Mouse (Mus musculus): ENCODE measurements around the gene Med22. TPM values are rescaled to one million over a fixed set of nuclear protein-coding genes. Genes with fewer than 3 reads are reported as not detected.

Gene Med22
- 10 to 100 TPM; 45.2 to 46.5 TPM for total RNA-seq (2021)
- long read RNA-seq, experiment 1, transcript Med22-201 (4 exons, 973 nt), result major isoform, 45 of 54 reads
- long read RNA-seq, experiment 1, partial matches to known transcripts, result 0 of 54 reads
- long read RNA-seq, experiment 1, other reads (novel, unspliced or antisense), result 5 of 54 reads
- long read RNA-seq, experiment 2, transcript Med22-201 (4 exons, 973 nt), result major isoform, 37 of 42 reads
- long read RNA-seq, experiment 2, partial matches to known transcripts, result 0 of 42 reads
- long read RNA-seq, experiment 2, other reads (novel, unspliced or antisense), result 3 of 42 reads

DNA sequence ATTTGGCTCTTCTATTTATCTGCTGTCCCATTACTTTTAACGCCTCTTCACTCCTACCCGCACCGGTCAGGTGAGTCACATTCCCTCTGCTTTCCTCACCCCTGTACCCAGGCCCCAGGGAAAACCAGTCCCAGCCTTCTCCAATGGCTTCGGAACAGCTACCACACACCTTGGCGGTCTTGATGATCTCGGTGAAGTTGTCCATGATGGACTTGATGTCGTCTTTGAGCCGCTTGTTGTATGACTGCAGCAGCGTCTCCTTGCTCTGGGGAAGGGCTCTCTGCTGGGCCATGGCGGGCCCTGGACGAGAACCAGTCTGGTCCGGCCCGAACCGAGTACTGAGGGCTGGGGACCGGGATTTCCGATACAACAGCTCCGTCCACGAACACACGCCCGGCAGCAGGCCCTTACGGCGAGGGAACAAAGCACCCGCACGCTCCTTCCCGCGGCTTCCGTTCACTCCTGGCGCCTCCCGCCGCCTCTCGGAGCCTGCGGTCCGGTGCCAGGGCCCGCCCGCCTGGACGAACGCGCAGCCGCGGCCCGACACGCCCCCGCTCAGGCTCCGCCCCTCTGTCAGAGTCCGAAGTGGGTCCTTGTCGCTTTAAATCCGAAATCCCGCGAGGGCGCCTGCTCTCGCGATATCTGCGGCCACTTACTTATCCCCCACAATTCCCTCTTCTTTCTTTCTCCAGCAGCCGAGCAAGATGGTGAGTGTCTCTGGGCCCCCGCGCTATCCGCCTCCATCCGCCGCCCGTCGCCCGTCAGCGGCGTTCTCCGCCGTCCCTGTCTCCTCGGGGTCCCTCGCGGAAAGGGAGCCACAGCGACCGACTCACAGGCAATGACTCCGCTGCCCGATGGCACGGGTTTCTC, at the start of gene Med22, which contains the start of gene Rpl7a:
Med22 (minus strand) TSS at position 554 of the 870 bp plus-strand sequence.
Rpl7a (plus strand) TSS at position 641 of the 870 bp plus-strand sequence.
- peak; percentile 100 for DNase-seq (ENCODE audit: low spot score in 2 of 2)
- intact Hi-C loops (cut with DNase I), result loop anchor here (10.0 kb wide), 1 partner anchor 114 kb away; the partner anchor contains the start of gene Slc2a6

DNA sequence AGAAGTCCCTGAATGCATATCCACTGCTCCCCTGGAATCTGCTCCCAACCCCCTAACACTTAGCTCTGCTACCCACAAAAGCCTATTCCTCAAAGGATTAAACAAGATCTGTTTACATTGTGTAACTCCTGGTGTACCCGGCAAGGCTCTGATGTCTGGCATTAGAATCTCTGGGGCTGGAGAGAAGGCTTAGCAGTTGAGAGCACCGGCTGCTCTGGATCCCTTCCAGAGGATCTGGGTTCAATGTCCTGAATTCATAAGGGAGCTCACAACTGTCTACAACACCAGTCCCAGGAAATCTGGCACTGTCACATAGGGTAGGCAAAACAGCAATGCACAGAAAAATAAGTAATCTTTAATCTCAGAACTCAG, 47.0 kb upstream of the Med22 start:
- DNase-seq (ENCODE audit: low spot score in 2 of 2), result no peak
- intact Hi-C loops (cut with DNase I), result no loop called here

DNA sequence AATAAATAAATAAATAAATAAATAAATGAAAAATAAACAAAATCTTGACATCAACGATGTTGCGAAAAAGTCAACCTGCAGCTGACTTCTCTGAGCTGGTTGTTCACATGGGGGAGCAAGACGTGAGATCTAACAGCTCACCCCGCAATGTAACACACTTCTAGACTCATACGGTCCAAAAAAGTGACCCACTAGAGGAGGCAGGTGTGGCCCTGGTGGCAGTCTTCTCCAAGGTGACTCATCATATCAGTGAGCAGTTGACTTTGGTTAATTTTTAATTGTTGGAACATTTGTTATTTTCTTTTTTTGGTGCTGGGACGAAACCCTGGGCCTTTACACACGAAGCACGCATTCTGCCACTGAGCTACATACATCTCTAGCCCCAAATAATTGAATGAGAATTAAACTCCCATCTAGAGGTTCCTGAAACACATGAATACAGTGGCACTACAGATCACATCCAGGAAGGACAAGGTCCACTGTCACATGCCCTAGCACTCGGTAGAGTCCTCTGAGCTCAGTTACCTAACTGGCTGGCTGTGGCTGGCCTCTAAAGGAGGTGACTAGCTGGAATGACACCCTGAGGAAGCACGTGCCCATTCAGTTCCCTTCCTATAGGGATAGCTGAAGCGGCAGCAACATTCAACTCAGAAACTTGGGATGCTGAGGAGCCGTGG, 46.5 kb upstream of the Med22 start:
- intact Hi-C loops (cut with DNase I), result no loop called here
- no peak for DNase-seq (ENCODE audit: low spot score in 2 of 2)

DNA sequence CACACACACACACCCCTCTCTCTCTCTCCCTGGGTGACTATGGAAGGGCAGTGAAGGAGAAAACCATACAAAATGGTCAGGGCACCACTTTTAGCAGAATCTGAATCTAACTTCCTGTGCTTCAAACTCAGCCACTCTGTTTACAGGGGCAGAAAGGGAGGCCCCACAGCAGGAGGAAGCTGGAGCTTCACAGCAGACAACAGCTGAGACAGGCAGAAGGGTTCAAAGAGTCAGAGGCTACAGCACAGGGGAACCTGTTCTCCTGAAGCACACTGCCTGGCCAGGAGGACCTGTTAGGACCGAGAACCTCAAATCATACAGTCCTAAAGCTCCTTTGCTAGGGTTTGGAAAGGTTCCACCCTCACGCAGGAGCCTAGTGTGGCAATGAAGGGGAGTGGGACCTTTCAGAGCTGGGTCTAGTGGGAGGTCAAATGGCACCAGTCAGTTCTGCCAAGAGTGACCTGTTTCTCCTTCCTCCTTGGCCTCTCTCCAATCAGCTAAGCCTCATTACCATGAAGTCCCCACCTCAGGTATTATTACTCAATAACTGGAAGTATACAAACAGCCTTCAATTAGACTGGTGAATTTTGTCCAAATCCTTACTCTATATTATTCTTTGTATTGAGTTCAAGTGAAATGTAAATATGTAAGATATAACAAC, 44.4 kb upstream of the Med22 start:
- DNase-seq (ENCODE audit: low spot score in 2 of 2), result no peak
- intact Hi-C loops (cut with DNase I), result no loop called here

DNA sequence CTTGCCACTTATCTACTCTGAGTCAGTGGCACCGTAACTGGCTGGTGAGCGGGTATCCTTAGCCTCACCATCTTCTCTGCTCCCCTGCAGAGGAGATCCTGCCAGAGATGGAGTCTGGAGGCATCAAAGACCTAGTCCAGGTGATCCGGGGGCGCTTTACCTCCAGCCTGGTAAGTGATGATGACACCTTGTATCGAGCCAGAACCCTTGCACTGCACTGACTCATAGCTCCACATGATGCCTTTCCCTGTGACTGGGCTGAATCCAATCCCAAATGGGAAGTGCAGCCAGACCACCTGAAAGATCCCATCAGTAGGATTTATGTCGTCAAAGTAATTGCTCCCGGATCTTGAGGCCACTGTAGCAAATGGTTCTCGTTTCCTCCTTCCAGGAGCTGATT, 42.4 kb upstream of the Med22 start:
- no peak for DNase-seq (ENCODE audit: low spot score in 2 of 2)
- intact Hi-C loops (cut with DNase I), result no loop called here

DNA sequence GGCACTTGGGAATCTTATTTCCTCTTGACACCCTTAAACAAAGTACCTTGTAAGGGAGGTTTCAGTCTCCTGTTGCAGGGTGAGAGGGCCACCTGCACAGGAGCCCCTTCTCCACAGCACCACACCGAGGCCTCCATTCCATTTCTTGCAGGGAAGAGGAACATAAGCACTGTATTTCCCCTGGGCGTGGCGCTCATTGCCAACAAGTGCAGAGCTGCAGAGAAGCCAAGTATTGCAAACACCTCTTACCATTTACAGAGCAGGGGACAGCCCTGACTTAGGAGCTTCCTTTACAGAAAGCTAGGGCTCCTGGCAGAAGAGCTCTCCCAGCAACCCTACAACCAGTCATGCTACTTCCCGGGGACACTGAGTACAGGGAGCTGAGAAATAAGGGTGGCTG, 41.7 kb upstream of the Med22 start:
- intact Hi-C loops (cut with DNase I), result no loop called here
- DNase-seq (ENCODE audit: low spot score in 2 of 2), result no peak

DNA sequence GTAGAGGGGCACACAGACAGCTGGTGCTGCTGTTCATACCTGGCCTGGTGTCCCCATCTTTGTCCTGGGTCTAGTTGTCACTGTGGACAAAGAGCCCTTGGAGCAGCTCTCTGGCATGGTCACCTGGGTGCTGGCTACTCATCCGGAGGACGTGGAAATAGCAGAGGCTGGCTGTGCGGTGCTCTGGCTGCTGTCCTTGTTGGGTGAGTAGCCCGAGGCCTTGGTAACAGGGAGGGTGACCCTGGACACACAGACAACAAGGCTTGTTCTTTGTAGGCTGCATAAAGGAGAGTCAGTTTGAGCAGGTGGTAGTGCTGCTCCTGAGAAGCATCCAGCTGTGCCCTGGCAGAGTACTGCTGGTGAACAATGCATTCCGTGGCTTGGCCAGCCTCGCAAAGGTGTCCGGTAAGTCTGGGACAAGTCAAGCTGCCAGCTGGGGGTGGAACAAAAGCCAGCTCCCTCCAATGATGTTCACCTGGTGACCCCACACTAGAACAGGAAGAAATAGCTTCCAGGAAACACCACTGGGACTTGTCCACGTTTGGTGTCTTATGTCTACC, 40.9 kb upstream of the Med22 start:
- intact Hi-C loops (cut with DNase I), result no loop called here
- no peak for DNase-seq (ENCODE audit: low spot score in 2 of 2)

DNA sequence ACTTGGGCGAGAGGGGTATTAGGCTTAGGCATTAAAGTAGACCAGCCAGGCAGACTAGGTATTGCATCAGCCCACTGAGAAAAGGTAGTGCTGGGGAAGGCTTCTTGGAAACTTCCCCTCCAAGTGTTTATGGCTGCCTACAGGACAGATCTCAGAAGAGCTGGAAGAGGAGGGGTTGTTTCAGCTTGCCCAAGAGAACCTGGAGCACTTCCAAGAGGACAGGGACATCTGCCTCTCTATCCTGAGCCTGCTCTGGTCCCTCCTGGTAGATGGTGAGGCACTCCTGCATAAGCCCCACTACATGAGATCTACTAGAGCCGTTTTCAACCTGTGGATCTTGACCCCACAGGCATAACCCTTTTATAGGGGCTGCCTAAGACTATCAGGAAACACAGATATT, 39.9 kb upstream of the Med22 start:
- intact Hi-C loops (cut with DNase I), result no loop called here

DNA sequence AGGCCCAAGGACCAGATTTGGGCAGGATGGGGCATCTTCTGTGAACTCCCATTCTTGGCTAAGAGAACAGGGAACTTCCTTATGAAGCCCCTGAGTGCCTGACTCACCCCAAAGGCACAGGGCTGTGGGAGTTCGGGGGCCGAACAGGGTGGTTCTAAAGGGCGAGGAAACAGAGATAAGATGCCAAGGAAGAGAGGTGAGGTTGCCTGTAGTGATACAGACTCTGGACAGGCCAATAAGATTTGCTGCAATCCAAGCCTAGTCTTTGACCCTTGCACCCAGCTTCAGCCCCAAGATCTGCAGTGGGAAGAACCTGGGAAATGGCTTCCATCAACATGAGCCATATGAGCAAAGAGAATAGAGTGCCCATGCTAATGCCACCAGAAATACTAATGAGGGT, 32.8 kb upstream of the Med22 start:
- no peak for DNase-seq (ENCODE audit: low spot score in 2 of 2)
- intact Hi-C loops (cut with DNase I), result no loop called here

More for the DNA sequence above, 39.9 kb upstream of the Med22 start:
- DNase-seq (ENCODE audit: low spot score in 2 of 2), result no peak

DNA sequence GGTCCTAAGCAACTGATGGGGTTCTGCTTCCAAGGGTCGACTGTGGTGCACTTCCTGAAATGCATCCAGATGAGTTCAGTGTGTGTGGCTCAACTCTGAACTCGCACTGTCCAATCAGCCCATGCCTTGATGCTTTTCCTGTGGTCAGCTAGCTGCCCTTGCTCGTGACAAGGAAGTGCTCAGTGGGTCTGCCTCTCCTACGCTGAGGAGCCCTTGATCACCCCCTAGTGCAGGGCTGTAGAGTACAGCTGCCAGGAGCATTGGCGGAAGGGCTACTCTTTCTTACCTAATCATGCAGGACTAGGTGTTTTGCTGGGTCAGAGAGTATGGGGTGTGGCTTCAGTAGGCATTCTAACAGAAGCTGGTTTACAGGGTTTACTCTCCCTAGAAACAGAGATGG, 31.1 kb upstream of the Med22 start:
- DNase-seq (ENCODE audit: low spot score in 2 of 2), result no peak
- intact Hi-C loops (cut with DNase I), result no loop called here

DNA sequence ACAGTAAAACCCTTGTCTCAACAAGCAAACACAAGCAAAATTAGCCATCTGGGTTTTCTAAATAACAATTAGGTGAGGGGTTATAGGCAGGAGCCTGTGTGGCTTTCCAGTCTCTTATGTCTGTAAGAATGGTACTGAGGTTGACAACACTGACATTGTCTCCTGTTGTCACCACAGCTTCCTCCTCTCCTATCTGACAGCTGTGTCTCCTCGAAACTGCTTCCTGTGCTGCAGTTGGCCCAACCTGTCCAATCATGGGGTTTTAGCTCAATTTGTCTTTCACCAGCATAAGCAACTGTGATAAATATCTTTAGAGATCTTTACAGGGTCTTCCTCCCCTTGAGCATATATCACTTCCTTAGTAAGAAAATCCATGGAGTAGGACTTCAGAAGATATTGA, 25.9 kb upstream of the Med22 start:
- DNase-seq (ENCODE audit: low spot score in 2 of 2), result no peak
- intact Hi-C loops (cut with DNase I), result no loop called here

DNA sequence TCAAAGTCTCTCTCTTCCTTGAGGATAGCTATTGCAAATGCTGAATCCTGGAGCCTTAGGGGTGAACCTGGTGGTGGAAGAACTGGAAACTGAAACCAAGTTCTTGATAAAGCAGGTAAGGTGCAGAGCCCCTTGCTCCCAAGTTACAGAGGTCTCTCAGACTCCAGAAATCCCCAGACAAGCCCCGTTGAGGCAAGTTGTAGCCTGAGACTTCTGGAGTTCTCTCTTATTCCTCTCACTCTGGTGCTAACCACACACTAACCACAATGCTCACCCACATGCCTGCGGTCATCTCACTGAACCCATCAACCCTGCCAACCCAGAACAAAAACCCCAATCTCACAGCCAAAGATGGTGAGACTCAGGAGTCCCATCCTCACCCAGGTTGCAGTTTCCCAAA, 24.8 kb upstream of the Med22 start:
- no peak for DNase-seq (ENCODE audit: low spot score in 2 of 2)
- intact Hi-C loops (cut with DNase I), result no loop called here

DNA sequence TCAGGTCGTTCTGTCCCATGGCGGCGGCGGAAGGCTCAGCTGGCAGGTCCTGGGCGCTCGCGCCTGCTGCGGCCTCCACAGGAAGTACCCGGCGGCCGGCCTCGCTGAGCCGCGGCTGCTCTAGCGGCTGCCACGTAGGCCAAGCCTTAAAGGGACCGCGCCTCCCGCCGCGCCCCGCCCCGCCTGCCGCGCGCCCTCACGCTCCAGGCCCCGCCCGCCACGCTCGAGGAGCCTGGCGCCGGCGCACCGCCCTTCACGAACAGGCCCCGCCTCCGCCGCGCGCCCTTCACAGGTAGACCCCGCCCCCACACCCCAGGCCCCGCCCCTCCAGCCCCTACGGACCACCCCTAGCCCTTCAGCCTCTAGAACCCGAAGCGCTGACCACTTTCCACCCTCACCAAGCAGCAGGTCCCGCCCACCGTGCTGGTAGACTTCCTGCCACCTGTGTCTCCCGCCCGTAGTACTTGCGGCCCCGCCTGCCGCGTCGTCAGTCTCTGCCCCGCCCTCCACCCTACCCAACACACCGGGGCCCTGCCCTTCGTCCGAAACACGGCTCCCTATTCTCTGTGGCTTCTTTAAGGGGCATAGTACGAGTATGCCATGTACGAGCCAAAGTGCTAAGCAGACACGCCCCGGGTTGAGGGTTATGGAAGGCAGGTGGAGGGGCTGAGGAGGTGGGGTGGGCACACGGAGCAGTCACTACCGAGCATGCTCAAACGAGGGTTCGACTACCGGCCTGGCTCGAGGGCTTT, 23.0 kb upstream of the Med22 start, which contains the start of the genes Surf4 and Stkld1:
Surf4 (minus strand) TSS at position 625 of the 752 bp plus-strand sequence.
Stkld1 (plus strand) TSS at position 744 of the 752 bp plus-strand sequence.
- peak; percentile 93 to 94 for DNase-seq (ENCODE audit: low spot score in 2 of 2)
- intact Hi-C loops (cut with DNase I), result no loop called here

DNA sequence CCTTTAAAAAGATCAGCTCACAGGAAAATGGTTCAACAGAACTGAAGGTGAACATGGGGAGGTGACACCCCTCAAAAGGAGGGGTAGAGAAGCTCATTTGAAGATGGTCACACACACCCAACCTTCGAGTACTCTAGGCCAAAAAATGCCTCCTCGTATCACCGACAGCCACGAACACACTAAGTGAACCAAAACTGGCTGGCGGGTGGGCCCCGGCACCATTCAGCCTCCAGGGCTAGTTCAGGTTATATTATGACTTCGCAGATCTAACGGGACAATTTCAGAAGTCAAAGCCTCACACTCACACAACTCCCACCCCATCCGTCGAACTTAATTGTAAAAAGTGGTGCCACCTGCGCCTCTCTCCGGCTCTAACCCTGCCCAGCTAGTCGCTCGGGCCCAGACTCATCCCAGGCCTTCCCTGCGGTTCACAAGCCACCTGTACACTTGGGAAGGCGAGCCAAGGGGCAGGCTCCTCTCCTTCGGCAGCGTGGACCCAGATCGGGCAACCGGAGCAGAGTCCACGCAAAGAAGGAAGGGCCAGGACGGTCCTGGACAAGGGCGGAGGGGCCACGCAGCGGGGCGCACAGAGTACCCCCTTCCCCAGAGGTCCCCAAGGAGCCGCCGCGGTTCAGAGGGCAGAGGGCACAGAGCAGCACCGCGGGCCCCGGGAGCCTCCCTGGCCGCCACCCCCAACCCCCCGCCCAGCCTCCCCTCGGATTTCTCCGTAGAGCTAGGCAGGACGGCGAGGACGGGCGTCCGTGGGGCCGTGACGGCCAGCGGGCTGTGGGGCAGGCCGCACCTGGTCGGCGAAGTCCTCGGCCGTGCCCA, 22.2 kb upstream of the Med22 start:
- intact Hi-C loops (cut with DNase I), result no loop called here
- DNase-seq (ENCODE audit: low spot score in 2 of 2), result no peak

DNA sequence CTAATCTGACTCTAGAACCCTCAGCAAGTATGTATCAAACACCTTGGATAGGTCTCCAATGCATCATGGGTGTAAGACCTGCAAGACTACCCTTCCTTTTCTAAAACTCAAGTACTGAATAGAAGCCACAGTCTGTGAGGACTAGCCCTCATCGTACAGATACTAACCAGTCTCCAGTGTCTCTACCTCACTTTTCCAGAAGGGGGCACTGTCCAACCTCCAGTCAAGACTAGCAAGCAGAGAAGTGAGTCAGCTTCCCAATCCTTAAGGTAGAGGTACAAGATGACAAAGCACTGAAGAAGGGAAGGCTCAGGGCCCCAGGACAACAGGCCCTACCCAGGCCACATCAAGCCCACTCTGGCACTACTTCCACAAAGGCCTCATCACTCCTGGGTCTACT, 19.9 kb upstream of the Med22 start:
- intact Hi-C loops (cut with DNase I), result loop anchor here (2.0 kb wide), 2 partner anchors 108 to 306 kb away; no protein-coding TSS in a partner anchor
- DNase-seq (ENCODE audit: low spot score in 2 of 2), result peak; percentile 78 to 87

DNA sequence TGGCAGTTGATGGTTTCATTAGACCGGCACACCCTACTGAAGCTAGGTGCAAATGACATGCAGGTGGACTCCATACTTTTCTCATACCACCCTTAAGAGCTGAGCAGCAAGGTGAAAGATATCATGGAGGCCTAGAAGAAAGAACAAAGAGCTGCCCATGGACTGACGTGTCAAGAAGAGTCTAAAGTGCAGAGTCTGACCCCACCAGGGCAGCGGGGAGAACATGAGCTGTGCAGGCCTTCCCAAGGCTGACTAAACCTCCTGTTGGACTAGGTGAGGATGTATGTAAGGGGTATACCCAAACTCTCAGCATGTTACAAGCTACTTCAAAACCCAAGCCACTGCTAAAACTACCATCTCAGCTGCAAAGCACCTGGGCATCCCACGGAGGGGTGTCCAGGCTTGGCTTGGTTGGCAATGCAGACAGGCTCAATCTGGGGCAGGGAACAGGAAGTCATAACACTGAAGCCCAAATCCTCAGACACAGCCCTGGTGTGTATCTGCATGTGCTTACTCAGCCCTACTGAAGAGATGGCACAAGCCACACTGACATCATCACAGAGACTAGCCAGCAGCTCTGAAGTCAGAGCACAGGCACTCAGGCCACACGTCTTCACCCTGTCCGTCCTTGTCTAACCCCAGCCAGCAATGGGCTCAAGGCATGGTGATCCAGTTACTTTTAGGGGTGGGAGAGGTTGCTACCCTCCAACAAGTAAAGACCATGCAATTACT, 17.4 kb upstream of the Med22 start:
- intact Hi-C loops (cut with DNase I), result no loop called here
- DNase-seq (ENCODE audit: low spot score in 2 of 2), result no peak

DNA sequence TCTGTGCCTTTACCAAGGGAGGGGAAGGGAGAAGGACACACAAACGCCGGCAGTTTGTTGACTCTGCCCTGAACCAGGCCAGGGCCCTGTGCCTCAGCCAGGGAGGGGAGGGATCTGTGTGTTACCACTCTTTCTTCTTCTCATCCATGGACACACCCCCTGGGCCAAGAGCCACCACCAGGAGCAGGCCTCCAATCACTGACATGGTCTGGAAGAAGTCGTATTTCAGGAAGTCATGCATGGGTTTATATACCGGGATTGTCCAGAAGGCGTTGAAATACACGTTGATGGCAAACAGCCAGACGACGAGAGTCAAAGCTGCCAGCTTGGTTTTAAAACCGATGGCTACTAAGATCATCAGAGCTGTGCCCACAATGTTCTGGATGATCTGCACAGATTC, 11.3 kb upstream of the Med22 start:
- DNase-seq (ENCODE audit: low spot score in 2 of 2), result no peak
- intact Hi-C loops (cut with DNase I), result no loop called here
